Mouse (Mus musculus) stomach, embryonic 16.5 days (tissue): Measurements from ENCODE around the gene Vmn1r14. TPM values are rescaled to one million over a fixed set of nuclear protein-coding genes. Genes with fewer than 3 reads are reported as not detected.

Experiments used
- polyA plus RNA-seq: library from polyadenylated mRNA; unstranded; fragments of >200 nt; fragmentation: Nextera tagmentation; extraction: Ambion mirVana; gene quantifications from 2 replicates; pipeline ENCODE4 v1.2.1, GENCODE M21; 2015

Gene Vmn1r14
- polyA plus RNA-seq, 1 experiment from 2014 or later = not detected

Other genes starting within 250 kb of the Vmn1r14 start
- gene Vmn1r6, start 234.4 kb upstream of the Vmn1r14 start, polyA plus RNA-seq = not detected in 2 replicates
- not detected in 2 replicates for gene Vmn1r7, start 206.4 kb upstream of the Vmn1r14 start, polyA plus RNA-seq
- gene Vmn1r8, start 199.4 kb upstream of the Vmn1r14 start, polyA plus RNA-seq = not detected in 2 replicates
- not detected in 2 replicates for gene Vmn1r9, start 164.9 kb upstream of the Vmn1r14 start, polyA plus RNA-seq
- not detected in 2 replicates for gene Vmn1r10, start 122.2 kb upstream of the Vmn1r14 start, polyA plus RNA-seq
- not detected in 2 replicates for gene Vmn1r11, start 98.2 kb upstream of the Vmn1r14 start, polyA plus RNA-seq
- not detected in 2 replicates for gene Vmn1r12, start 74.8 kb upstream of the Vmn1r14 start, polyA plus RNA-seq
- not detected in 2 replicates for gene Vmn1r13, start 28.4 kb upstream of the Vmn1r14 start, polyA plus RNA-seq
- not detected in 2 replicates for gene Vmn1r15, start 26.3 kb downstream of the Vmn1r14 start, polyA plus RNA-seq
- gene Vmn1r16, start 97.8 kb downstream of the Vmn1r14 start, polyA plus RNA-seq = not detected in 2 replicates
- gene Vmn1r17, start 132.0 kb downstream of the Vmn1r14 start, polyA plus RNA-seq = not detected in 2 replicates
- gene Vmn1r18, start 164.1 kb downstream of the Vmn1r14 start, polyA plus RNA-seq = not detected in 2 replicates
- gene Vmn1r19, start 172.1 kb downstream of the Vmn1r14 start, polyA plus RNA-seq = not detected in 2 replicates
- 0.04 TPM in 1 of 2 replicates, not detected in the other for gene Vmn1r20, start 197.2 kb downstream of the Vmn1r14 start, polyA plus RNA-seq